Mouse (Mus musculus): ENCODE measurements around the gene Frs3.

Gene Frs3

DNA sequence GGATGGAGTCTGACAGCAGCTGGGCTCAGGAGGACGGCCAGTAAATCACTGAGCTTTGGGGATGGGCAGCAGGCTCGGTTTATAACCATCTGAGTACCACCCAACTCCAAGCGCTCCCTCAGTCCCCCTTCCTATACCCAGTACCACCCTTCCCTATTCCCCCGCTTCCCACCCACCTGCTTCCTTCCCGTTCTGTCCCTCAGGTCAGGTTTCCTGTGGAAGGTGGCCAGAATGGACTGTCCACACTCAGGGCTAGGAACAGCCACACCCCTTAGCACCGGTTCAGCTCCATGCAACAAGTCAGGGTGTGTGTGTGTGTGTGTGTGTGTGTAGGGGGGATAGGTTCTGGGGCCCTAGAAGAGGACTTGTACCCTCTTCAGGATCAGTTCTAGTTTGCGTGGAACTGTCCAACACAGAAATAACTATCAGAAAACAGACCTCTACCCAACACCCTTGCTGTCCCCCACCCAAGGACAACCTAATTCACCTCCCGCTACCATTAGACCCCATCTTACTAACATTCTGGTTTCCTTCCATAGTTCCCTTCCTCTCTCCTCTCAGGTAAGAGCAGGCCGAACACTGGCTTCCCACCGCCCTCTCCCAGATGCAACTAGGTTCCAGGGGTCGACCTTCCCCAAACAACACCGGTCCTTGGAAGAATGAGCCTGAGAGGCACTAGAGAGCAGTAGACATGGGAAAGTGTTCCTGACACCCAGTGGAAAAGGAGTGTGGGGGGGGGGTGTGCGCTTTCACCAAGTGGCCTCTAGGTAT, 5.0 kb downstream of the Frs3 start:
- no peak for DNase-seq

DNA sequence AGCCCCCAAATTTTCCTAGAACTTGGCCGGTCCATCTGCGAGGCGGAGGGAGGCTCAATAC, 5.4 kb downstream of the Frs3 start, which contains the start of gene Gm21981:
TSS of gene Gm21981 (minus strand) at position 14 of the 61 bp plus-strand sequence.
- DNase-seq = no peak

DNA sequence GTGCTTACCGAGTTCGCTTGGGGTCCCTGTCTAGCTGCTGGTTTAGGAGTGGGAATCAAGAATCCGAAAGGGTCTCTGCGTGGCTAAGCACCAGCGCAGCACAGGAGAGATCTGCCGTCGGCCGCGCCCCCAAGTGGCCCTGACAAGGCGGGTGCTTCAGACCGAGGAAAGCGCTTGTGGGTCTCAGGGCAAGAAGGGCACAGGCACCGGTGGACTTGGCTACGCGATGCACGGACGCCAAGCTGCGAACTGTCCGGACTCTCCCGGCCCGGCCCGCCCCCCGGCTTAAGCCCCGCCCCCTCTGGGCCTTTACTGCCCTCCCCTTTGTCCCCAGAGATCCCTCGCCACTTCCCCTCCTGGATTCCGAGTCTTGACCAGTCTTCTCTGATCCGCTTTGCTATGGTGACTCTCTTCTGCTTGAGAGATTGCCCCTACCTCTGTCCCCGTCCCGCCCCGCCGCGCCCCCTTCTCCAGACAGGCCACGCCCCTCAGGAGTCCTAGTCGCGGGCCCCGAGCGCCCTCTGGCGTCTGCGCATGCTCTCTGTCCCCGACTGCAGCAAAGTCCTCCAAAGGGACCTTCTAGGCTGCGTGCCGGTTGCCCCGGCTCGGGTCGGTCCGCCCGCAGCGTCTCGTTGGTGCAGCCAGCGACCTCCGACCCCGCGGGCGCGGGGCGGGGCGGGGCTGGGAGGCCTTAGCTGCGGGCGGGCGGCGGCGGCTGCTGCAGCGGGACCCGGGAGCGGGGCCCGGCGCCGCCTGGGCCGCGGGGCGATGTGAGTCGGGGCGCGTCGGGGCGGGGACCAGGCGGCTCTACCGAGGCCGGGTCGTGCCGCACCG, 5.9 kb downstream of the Frs3 start, which contains the start of gene Prickle4:
TSS of gene Prickle4 (minus strand) at position 234 of the 834 bp plus-strand sequence.
- peak; percentile 97 to 98 for DNase-seq

DNA sequence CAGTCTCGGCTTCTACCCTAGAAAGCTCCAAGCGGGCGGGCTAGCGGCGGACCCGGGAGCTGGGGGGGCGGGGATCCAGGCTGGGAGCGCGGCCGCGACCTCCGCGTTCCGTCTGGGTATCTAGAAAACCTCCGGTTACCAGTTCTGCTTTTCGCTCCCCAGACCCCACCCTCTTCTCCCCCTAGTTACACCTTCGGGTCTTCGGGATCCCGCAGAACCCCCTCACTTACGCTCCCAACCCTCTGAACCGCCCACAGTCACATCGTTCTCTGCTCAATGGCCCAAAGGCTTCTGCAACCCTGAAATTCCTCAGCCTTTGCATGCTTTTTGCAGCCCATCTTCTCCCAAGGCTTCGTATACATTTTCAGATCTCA, 6.5 kb downstream of the Frs3 start:
- no peak for DNase-seq

DNA sequence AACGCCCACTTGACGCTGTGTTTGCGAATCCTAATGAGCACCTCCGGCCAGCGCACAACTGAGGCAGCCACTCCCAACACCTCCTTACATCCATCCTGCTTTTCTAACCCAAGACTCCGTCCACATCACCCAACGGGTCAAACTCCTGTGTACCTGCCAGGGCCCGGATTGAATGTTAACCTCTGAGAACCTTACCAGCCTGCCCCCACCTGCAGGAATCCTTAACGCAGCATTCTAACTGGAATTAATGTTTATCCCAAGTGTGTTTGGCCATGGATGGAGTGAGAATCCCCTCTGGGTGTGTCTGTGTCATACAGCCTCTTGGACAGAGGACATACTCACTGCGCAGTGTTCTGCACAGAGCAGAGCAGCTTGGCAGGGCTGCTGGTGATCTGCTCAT, 9.3 kb downstream of the Frs3 start:
- peak; percentile 85 to 88 for DNase-seq

DNA sequence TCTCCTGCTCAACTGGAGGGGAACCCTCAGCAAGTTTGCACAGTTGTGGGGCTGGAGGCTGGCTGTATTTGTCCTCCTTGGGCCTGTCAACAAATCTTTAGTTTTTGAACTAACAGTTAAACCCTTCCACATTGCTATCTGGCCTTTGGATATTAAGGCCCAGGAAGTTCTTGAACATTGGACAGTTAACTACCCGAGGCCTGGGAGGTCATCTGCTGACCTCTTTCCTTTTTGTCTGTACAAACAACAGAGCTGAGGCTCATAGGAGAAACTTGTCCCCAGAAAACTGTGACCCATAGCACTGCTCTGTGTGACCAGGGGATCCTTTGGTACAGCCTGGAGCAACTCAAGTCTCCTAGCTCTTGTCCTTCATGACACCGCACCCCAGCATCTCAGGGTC, 10.2 kb downstream of the Frs3 start:
- peak in 1 of 2 experiments; percentile 42 for DNase-seq

DNA sequence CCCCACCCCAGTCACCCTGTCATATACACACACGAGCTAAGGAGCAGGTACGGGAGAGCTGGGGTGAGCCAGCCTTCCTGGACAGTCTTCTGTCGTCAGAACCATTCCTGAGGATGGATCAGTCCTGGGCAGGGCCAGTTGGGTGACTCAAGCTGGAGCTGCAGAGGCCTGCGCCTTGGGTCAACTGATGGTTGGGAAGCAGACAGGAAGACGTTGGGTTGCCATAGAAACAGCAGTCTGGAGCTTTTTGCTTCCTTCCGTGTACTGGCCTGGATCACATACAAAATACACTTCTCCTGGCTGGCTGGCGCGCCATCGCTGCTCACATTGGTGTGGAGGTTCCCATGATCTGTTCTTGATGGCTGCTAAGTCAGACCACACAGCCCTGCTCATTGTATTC, 13.0 kb downstream of the Frs3 start:
- no peak for DNase-seq

DNA sequence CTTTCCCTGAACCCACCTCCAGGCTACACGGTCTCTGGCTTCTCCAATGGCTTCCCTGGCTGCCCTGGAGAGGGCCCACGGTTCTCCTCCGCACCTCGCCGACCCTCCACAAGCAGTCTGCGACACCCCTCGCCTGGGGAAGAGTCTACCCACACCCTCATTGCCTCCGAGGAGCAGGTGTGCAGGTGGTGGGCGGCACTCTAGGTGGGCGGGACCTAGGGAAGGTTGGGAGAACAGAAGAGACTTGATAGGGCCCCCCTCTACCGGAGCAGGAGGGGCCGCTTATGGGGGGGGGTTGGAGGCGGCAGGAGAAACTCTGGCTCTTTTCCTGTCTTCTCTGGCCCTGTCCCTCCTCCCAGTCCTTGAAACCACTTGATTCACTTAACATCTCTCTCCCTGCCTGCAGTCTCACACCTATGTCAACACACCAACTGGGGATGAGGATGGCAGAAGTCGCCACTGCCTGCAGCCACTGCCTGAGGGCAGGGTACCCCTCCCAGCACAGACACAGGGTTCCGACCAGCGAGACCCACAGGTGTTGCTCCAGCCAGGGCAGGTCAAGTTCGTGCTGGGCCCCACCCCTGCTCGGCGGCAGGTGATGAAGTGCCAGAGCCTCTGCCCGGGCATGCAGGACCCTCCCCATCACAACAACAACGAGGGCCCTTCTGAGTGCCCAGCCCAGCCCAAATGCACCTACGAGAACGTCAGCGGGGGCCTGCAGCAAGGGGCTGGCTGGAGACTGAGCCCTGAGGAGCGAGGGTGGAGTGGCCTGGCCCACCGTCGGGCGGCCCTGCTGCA, 13.9 kb downstream of the Frs3 start:
- DNase-seq = no peak

DNA sequence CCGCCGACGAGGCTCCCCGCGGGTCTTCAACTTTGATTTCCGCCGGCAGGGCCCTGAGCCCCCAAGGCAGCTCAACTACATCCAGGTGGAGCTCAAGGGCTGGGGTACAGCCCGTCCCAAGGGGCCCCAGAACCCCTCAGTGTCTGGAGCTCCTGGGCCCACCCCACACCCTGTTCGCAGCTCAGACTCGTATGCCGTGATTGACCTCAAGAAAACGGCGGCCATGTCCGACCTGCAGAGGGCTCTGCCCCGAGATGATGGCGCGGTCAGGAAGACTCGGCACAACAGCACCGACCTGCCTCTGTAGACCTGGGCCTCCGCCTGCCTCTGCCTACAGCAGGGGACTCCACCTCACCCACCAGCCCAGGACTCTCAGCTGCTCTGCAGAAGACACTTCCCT, 14.7 kb downstream of the Frs3 start:
- DNase-seq = no peak

DNA sequence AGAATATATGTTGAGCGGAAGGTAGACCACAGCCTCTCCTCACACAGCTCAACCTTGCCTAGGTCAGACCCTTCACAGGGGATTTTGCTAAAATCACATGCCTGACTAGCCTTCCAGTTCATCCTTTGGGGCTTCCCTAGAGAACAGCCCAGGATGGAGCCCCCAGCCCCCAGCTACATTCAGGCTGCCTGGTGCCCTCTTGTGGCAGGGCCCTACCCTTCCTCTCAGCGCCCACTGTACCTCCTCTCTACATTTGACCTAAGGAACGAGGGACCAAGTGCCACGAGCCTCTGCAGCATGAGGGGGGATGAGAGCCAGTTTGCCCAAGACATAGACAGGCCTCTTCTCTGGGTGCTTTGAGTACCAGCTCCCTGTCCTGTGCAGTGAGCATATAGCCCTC, 15.9 kb downstream of the Frs3 start:
- DNase-seq = no peak

DNA sequence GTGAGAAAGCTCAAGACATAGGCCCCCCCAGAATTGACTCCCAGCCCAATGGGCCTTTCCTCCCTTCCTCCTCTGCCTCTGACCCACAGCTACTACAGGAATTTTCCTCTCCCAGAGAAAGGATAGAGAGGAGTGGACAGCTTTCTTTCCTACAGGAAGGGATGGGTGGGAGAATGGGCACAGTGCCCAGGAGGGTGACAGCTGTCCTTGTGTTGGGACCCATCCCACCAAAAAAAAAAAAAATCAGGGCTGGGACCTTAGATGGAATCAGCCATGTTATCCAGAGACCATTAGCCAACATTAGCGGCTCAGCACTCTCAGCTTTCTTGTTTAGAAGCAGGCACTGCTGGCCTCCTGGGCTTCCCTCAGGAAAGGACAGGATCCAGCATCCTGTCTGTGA, 17.4 kb downstream of the Frs3 start:
- no peak for DNase-seq

DNA sequence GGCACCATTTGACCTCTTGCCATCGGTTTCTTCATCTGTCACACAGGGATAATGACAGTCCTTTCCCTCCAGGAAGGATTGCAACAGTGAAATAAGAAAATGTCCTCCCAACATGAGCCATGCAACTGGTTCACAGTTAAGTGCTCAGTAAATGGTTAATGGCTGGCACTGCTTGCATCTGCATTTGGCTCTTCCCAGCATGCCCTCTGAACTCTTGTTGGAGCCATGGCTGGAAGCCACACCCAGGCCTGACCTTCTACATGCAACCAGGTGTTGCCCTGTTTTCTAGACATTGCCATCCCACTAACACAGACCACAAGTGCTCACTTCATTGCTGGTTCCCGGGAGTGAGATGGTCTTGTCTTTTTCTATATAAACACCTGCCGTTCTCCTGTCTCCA, 19.1 kb downstream of the Frs3 start:
- DNase-seq = peak in 1 of 2 experiments; percentile 51

DNA sequence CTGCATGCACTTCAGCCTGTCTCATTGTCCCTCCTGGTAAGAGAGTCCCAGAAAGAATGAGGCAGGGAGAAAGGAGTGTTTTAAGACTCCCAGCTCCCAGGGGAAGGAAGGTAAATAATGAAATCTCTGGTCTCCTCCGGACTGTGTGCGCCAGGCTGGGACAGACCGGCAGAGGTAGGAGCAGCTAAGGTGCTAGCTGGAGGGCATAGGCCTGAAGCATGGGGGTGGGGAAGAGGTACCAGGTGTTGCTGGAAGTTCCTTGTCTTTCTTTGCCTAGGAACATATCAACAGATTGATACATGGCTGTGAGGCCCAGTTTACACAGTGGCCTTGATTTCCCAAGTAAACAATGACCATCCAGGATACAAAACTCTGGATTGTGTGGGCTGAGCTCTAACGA, 20.1 kb downstream of the Frs3 start:
- DNase-seq = no peak

DNA sequence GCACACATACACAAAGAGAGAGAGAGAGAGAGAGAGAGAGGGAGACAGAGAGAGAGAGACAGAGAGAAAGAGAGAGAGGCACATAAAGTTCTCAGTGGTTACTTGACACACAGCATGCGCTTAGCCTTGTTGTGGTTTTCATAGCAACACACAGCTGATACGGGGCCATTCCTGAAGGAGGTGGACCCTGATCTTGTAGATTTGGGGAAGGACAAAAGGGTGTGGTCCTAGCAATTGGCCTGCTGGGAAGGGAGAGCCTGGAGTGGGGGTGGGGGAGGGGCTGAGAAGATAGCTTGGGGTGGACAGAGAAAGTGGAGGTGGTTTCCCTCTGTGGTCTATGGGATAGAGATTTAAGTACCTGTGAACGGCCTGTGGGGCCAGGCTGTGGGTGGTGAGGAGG, 21.2 kb downstream of the Frs3 start:
- DNase-seq = no peak

DNA sequence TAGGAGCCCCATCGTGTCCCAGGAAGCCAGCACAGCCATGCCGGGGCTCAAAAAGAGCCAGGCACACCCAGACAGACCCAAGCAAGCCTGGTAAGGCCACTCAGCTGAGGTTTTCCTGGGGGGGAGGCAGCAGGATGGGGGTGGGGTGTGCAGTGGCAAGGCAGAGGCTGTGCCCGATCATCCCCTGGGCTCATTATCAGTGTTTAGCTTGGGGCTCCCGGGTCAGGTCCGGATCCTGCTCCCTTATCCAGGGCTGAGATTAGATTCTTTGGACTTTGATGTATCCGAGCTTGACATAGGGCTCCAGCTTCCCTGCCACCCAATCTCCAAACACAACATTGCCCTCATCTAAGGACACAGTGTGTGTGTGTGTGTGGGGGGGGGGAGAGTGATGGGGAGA, 23.1 kb downstream of the Frs3 start:
- DNase-seq = no peak

DNA sequence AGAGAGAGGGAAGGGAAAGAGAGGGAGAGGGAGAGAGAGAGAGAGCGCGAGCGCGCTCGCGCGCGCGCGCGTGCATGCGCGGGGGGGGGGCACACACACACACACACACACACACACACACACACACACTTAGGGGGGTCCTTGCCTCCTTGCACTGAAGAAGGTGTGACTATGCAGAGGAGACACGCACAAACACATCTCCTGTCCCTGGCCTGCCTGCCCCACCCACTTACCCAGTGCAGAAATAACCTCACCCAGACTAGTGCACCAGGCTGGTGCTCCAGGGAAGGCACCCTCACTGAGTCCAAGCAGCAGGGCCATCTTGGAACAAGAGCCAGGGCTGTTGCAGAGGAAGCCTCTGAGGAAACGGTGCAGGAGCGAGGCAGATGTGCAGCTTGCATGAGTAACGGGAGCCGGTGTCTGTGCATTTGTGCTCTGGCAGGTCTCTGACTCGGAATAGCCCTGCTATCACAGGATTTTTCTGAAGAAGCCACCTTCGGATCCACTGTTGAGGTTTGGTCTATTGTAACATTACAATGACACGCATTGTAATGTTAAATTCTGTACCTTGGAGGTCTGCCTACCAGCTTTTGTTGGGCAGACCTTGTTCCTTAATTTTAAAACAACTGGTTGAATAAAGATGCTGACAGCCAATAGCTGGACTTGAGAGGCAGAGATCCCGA, 24.2 kb downstream of the Frs3 start:
- DNase-seq = no peak

DNA sequence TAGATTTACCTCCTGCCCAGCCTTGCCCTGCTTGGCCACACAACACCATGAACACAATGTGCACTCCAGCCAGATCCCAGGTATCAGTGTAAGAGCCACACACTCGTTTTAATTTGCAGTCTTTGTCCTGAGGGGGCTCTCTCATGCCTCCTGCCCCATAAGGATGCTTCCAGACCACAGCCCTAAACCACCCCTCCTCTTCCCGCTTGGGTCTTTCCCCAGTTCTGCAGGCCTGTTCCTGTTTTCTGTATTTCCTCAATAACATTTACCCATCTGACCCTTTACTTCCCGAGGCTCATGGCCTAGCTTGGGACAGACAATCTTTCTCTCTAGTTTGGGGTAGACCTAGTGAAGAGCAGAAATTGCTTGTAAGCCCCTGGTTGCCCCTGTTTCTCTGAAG, 26.2 kb downstream of the Frs3 start:
- DNase-seq = no peak

DNA sequence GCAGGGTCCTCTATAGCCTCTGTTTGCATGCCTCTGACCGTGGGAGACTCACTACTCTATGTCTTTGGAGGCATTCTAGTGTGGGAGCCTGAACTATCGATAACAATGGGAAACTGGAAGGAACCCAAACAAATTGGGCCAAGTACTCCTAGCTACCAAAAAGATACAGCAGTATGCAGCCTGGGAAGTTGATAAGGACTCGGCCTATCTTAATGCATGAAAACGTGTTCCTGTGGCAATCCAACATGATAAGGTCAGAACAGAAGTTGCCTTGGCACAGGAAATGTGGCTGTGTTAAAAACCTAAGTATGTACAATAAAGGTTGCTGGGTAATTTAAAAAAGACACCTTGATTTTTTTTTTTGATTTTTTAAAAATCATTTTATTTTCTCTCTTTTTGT, 32.4 kb downstream of the Frs3 start:
- DNase-seq = no peak

DNA sequence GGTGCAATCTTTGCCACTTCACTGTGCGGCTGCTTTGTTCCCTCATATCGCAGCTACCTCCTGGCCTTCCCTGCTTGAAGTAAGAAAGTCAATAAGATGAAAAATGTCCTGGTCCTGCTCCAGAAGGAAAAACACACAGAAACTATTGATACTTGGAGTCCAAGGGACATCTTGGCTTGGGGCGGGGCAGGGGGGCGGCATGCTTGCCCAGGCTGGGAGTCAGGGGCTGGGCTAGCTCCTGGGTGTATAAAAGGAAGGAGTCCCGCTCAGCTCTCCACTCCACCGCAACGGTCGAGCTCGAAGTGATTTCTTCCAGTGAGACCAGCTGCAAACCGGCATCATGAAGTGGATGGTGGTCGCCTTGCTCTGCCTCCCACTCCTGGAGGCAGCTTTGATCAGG, 37.7 kb downstream of the Frs3 start, which contains the start of gene Pgc:
TSS of gene Pgc (plus strand) at position 277 of the 400 bp plus-strand sequence.
- no peak for DNase-seq

DNA sequence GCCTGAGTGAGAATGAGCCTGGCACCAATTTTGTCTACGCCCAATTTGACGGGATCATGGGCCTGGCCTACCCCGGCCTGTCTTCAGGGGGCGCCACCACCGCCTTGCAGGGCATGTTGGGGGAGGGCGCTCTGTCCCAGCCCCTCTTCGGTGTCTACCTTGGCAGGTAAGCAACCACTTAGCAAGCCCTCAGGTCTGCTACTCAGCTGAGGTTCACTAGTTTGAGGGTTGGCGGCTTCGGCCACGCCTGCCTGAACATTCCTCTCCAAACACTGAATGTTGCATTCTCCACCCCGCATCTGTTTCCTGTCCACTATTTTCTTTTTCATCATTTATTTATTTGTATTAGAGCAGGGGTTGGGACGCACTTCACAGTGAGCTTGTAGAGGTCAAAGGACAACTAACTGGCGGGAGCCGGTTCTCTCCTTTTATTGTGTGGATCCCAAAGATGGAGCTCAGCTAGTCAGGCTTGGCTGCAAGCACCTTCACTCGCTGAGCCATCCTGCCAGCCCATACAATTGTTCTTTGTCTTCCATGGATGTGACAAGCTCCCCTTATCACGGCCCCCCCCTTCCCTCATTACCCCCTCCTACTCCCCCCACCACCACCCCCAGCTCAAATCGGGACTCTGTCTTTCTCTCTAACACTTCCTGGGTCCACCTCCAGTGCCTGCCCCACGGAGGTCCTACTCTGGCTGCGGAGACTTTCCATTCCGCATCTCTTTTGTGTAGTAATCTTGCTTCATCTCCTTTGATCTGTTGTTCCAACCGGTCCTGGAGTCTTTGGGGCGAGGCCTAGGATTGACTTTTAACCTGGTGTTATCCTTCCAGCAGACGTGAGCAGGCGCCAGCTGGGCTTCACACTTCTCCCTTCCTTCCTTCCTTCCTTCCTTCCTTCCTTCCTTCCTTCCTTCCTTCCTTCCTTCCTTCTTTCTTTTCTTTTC, 42.1 kb downstream of the Frs3 start:
- DNase-seq = no peak

DNA sequence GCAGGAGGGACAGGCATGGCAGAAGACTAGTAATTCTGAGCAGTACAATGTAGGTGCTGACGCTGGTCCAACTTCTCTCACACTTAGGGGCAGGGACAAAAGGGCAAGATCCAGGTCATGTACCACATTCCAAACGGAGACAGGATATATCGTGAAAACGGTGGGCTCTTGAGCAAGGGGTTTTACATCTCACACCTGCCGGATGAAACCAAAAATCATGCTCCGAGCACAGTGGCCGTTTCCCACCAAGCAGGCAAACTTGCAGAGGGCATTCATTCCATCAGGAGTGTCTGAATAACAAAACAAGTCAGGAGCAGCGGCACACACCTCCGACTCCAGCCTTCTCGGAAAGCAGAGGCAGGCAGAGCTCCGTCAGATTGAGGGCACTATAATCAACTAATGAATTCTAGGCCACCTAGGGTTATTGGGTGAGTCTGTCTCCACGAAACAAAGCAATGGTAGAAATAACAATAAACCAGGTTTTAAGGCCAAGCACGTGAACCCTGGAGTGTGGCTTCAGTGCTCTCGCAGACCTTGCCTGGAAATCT, 46.8 kb downstream of the Frs3 start:
- no peak for DNase-seq

DNA sequence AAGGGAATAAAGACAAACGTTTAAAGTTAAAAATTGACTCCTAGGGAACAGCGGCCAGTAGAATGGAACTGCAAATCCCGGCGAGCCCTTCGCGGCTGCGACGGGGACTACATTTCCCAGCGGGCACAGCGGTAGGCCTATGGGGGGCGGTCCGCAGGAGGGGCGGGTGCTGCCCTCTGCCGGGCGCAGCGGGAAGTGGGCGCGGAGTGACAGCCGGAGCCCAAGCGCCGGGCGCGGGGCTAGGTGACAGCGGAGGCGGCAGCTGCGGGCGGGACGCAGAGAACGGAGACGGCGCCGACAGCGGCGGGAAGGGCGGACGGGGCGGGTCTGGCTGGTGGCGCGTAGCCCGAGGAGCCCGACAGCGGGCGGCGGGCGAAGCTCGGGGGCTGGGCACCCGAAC, 48.0 kb downstream of the Frs3 start, which contains the start of gene Tfeb:
TSS of gene Tfeb (plus strand) at position 175 of the 400 bp plus-strand sequence.
- peak; percentile 94 to 98 for DNase-seq

Data from kidney, adult 8-10 months (tissue).